Mouse (Mus musculus) cerebellum, adult 2 months (tissue): ENCODE results near the gene Psmc3ip.

Experiments used
- CTCF ChIP-seq: fragments of 200-500 bp; IDR thresholded peaks from 2 replicates; pipeline ENCODE4 v1.5.1; 2011; ENCODE audit warnings: low read depth, mild to moderate bottlenecking, control low read depth, low read length, moderate library complexity, borderline replicate concordance; ENCODE audit not compliant: insufficient read depth
- POLR2A ChIP-seq: fragments of 200-500 bp; IDR thresholded peaks from 2 replicates; pipeline ENCODE4 v1.6.1; 2011; ENCODE audit warnings: low read length, control low read depth, borderline replicate concordance; ENCODE audit not compliant: insufficient read depth

GRCm38 (mm10) chr11:101084811-101085210 lies 10.4 kb downstream of the Psmc3ip start:
- TF ChIP-seq CTCF (no peak), POLR2A (no peak)
